Mouse (Mus musculus) MEL (cell line): ENCODE measurements around the gene Cadps. TPM values are rescaled to one million over a fixed set of nuclear protein-coding genes. Genes with fewer than 3 reads are reported as not detected.

Source experiments
- DNase-seq: peaks from one replicate; pipeline ENCODE4 v3.0.0; 2011; ENCODE audit warnings: low read depth, low spot score
- H3K27ac ChIP-seq: 2 replicates; pipeline ENCODE4 v1.5.1; 2012; ENCODE audit warnings: low read depth, mild to moderate bottlenecking, control low read depth, low read length, moderate library complexity; ENCODE audit not compliant: control insufficient read depth
- H3K27me3 ChIP-seq, 2 experiments: fragments of 150-350 bp in 1 of 2; sonication (generic) in 1 of 2; 2 replicates each; pipeline ENCODE4 v1.6.1; 2012; ENCODE audit warnings: low read length in 2 of 2, mild to moderate bottlenecking in 2 of 2, improper control_type of control experiment in 1 of 2, moderate library complexity in 1 of 2; ENCODE audit not compliant: insufficient read depth in 2 of 2, control insufficient read depth in 1 of 2
- H3K36me3 ChIP-seq, 2 experiments: 2 replicates each; pipeline ENCODE4 v1.6.1; 2012 to 2014; ENCODE audit warnings: low read length in 2 of 2, improper control_type of control experiment in 1 of 2, inconsistent platforms in 1 of 2, mild to moderate bottlenecking in 1 of 2; ENCODE audit not compliant: insufficient read depth in 2 of 2, control insufficient read depth in 1 of 2
- H3K4me1 ChIP-seq, 2 experiments: fragments of 150-350 bp in 1 of 2; sonication (generic) in 1 of 2; 2 replicates each; pipeline ENCODE4 v1.6.1; 2012; ENCODE audit warnings: low read length in 2 of 2, improper control_type of control experiment in 1 of 2, mild to moderate bottlenecking in 1 of 2; ENCODE audit not compliant: insufficient read depth in 2 of 2, control insufficient read depth in 1 of 2
- H3K4me3 ChIP-seq, 2 experiments: fragments of 150-350 bp in 1 of 2; sonication (generic) in 1 of 2; 2 replicates each; pipeline ENCODE4 v1.5.1; 2012; ENCODE audit warnings: low read depth in 2 of 2, low read length in 2 of 2, mild to moderate bottlenecking in 2 of 2, moderate library complexity in 2 of 2, control low read depth in 1 of 2, improper control_type of control experiment in 1 of 2; ENCODE audit not compliant: control insufficient read depth in 1 of 2, insufficient read depth in 1 of 2
- H3K79me2 ChIP-seq: 2 replicates; pipeline ENCODE4 v1.6.1; 2012; ENCODE audit warnings: mild to moderate bottlenecking, low read length, moderate library complexity; ENCODE audit not compliant: control insufficient read depth, poor library complexity, insufficient read depth
- H3K9ac ChIP-seq: 2 replicates; pipeline ENCODE4 v1.6.1; 2012; ENCODE audit warnings: low read depth, mild to moderate bottlenecking, control low read depth, low read length, moderate library complexity; ENCODE audit not compliant: control insufficient read depth, poor library complexity, severe bottlenecking
- H3K9me3 ChIP-seq: fragments of 150-350 bp; sonication (generic); replicated peaks from 2 replicates; pipeline ENCODE4 v1.6.1; 2012; ENCODE audit warnings: mild to moderate bottlenecking, low read length, improper control_type of control experiment, moderate library complexity; ENCODE audit not compliant: insufficient read depth
- E2F4 ChIP-seq: IDR thresholded peaks from 2 replicates; pipeline ENCODE4 v1.6.1; 2011; ENCODE audit warnings: low read depth, low read length, improper control_type of control experiment, borderline replicate concordance
- ETS1 ChIP-seq: IDR thresholded peaks from 2 replicates; pipeline ENCODE4 v1.6.1; 2012; ENCODE audit warnings: low read depth, mild to moderate bottlenecking, inconsistent platforms, low read length, improper control_type of control experiment, moderate library complexity
- MEF2A ChIP-seq: IDR thresholded peaks from 2 replicates; pipeline ENCODE4 v1.6.1; 2014; ENCODE audit warnings: low read depth, mild to moderate bottlenecking, inconsistent platforms, low read length, improper control_type of control experiment; ENCODE audit not compliant: poor library complexity, insufficient replicate concordance, severe bottlenecking; ENCODE audit errors: extremely low read depth
- MXI1 ChIP-seq: IDR thresholded peaks from 2 replicates; pipeline ENCODE4 v1.6.1; 2011; ENCODE audit warnings: mild to moderate bottlenecking, low read depth, low read length, improper control_type of control experiment
- POLR2AphosphoS5 ChIP-seq: IDR thresholded peaks from 2 replicates; pipeline ENCODE4 v1.6.1; 2012; ENCODE audit warnings: low read depth, borderline replicate concordance, mild to moderate bottlenecking, inconsistent platforms, low read length, moderate library complexity, mixed read lengths
- SIN3A ChIP-seq: IDR thresholded peaks from 2 replicates; pipeline ENCODE4 v1.6.1; 2012; ENCODE audit warnings: low read length, improper control_type of control experiment, inconsistent platforms
- SMC3 ChIP-seq: IDR thresholded peaks from 2 replicates; pipeline ENCODE4 v1.6.1; 2011; ENCODE audit warnings: low read depth, low read length, improper control_type of control experiment
- TAL1 ChIP-seq: IDR thresholded peaks from 2 replicates; pipeline ENCODE4 v1.6.1; 2012; ENCODE audit warnings: mild to moderate bottlenecking, inconsistent platforms, low read length, moderate library complexity, mixed read lengths
- TCF12 ChIP-seq: IDR thresholded peaks from 2 replicates; pipeline ENCODE4 v1.6.1; 2014; ENCODE audit warnings: low read depth, mild to moderate bottlenecking, inconsistent platforms, low read length, improper control_type of control experiment, moderate library complexity
- USF2 ChIP-seq, 2 experiments: IDR thresholded peaks; 2 replicates each; pipeline ENCODE4 v1.6.1; 2011 to 2012; ENCODE audit warnings: improper control_type of control experiment in 2 of 2, low read length in 2 of 2, borderline replicate concordance in 1 of 2, inconsistent platforms in 1 of 2, low read depth in 1 of 2, mild to moderate bottlenecking in 1 of 2; ENCODE audit not compliant: insufficient read depth in 1 of 2
- ZC3H11A ChIP-seq: IDR thresholded peaks from 2 replicates; pipeline ENCODE4 v1.6.1; 2012; ENCODE audit warnings: low read depth, mild to moderate bottlenecking, inconsistent platforms, low read length, improper control_type of control experiment
- polyA plus RNA-seq, 2 experiments: library from polyadenylated mRNA; stranded (reverse) in 1 of 2; unstranded in 1 of 2; fragments of >175 nt in 1 of 2; fragments of >200 nt in 1 of 2; gene quantifications; 2 replicates each; pipeline versions ENCODE4 v1.2.1 to v1.2.4; 2012; ENCODE audit warnings: low replicate concordance in 2 of 2, low read depth in 1 of 2; ENCODE audit not compliant: insufficient read length in 2 of 2, insufficient read depth in 1 of 2, missing spikeins in 1 of 2
- total RNA-seq: library from RNA; depleted of rRNA; stranded (reverse); fragments of 300-350 nt; gene quantifications from 2 replicates; pipeline ENCODE4 v1.2.3, GENCODE M21; 2012

Gene Cadps
- total and polyA plus RNA-seq, 3 experiments, result not detected

DNA sequence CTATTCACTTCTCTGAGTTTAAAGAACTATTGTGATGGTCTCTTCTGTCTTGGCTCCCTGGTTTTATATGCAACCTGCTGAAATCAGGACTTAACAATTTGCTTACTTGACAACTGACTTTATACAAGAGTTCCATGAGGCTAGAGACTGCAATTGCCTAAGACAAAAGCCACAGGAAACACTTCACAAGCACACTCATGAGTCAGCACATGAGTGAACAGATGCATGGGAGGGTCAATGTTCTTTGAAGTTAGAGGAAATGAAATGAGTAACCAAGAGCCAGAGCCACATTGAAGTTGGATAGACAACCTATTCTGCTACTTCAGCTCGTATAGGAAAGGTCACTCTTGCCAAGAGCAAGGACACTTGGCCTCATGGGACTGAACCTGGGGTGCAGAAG is 71.1 kb downstream of the Cadps start:
- DNase-seq, result no peak
- H3K36me3 ChIP-seq, result no peaks in the 10 kb centered on the region
- H3K9me3 ChIP-seq, result no peaks in the 10 kb centered on the region
- H3K27me3 ChIP-seq, result no peaks in the 10 kb centered on the region
- no peak overlapping the region for H3K4me3 ChIP-seq
- no peak overlapping the region for H3K27ac ChIP-seq
- no peaks in the 10 kb centered on the region for H3K79me2 ChIP-seq
- no peaks in the 10 kb centered on the region for H3K4me1 ChIP-seq
- TF ChIP-seq SMC3, result no peak
- H3K9ac ChIP-seq, result no peak overlapping the region

DNA sequence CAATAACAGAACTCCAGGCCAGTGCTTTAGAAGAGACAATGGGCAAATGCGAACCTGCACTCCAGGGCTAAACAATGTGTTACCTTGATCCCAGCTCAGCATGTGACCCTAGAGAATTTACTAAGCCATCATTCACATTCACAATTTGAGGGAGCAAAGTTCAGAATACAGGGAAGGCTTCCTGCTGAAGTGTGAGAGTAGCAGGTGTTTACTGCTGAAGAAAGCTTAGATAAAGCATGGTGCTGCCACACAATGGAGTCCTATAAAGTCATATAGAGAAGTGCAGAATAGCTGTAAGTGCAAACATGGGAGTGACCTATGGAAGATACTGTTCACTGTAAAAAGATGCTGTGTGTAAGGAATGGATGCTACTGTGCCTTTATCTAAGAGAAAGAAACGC is 91.9 kb downstream of the Cadps start:
- Histone ChIP-seq H3K27ac (no peak overlapping the region), H3K9ac (no peak overlapping the region), H3K79me2 (no peaks in the 10 kb centered on the region), H3K4me1 (no peaks in the 10 kb centered on the region), H3K27me3 (no peaks in the 10 kb centered on the region), H3K4me3 (no peak overlapping the region), H3K36me3 (no peaks in the 10 kb centered on the region), H3K9me3 (no peaks in the 10 kb centered on the region)
- DNase-seq, result no peak
- TF ChIP-seq POLR2AphosphoS5 (no peak), MXI1 (no peak), E2F4 (no peak), USF2 (IDR thresholded peaks at IDR 0.05; ENCODE audit: borderline replicate concordance in 1 of 2, insufficient read depth in 1 of 2, low read depth in 1 of 2, low read length in 2 of 2) (no peak), TCF12 (no peak)

DNA sequence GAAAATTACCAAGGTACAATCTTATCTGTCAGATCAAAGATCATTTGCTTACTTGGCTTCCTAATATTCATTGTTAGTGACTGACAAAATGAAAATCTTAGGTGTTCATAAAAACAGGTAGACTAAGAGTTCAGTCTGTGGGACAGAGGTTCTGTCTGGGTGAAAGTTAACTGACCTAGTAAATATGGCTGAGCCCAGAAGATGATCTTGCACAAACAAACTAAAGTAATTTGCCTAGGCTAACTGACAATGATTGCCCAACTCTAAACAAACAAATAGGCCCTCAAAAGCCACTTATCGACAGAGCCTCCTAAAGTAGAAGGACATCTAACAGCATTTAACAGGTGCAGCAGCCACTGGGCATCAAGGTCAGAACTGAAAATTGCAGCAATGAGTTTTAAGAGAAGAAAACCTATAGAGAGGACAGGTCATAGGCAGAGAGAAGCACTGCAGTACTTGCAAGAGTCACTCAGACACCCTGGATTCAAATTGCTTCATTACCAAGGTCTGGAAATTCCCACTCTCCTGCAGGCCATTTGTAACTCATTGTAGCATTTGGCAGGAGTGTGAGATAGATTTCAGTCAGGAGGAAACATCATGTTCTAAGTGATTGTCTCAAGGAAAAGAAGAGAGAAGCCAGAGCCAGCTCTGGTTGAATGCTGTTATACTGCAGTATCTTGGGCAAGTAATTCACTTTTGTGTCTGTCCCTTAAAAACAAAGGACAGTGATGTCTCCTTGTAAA is 100.3 kb downstream of the Cadps start:
- Histone ChIP-seq H3K4me3 (no peak overlapping the region), H3K79me2 (no peaks in the 10 kb centered on the region), H3K9me3 (no peaks in the 10 kb centered on the region), H3K36me3 (no peaks in the 10 kb centered on the region), H3K27ac (no peak overlapping the region), H3K27me3 (no peaks in the 10 kb centered on the region), H3K4me1 (no peaks in the 10 kb centered on the region), H3K9ac (no peak overlapping the region)
- DNase-seq, result no peak
- TF ChIP-seq MEF2A (no peak), E2F4 (no peak), TAL1 (no peak), ETS1 (no peak), ZC3H11A (no peak), SIN3A (no peak)
